Mouse (Mus musculus) hindbrain, embryonic 15.5 days (tissue): ENCODE measurements around the gene Rassf5. TPM values are rescaled to one million over a fixed set of nuclear protein-coding genes. Genes with fewer than 3 reads are reported as not detected.
"Not testable (repeated sequence)": the region's sequence is repeated elsewhere in the genome, so short reads cannot be mapped to it uniquely, and the experiment has no call there.

Source experiments
- ATAC-seq: fragments of 200-750 bp; cut with Nextera tagmentation; 2 replicates; pipeline ENCODE4 v1.8.0; 2017; ENCODE audit warnings: low read depth, moderate number of reproducible peaks, moderate TSS enrichment; ENCODE audit not compliant: low FRiP score
- H3K27ac ChIP-seq: fragments of 300-500 bp; sonication (generic); replicated peaks from 2 replicates; pipeline ENCODE4 v1.5.1; 2015; ENCODE audit warnings: mild to moderate bottlenecking, inconsistent platforms
- H3K27me3 ChIP-seq: fragments of 300-500 bp; sonication (generic); 2 replicates; pipeline ENCODE4 v1.6.1; 2015; ENCODE audit warnings: control low read depth, inconsistent platforms
- H3K36me3 ChIP-seq: fragments of 300-500 bp; sonication (generic); 2 replicates; pipeline ENCODE4 v1.6.1; 2015; ENCODE audit warnings: control low read depth, inconsistent platforms
- H3K4me1 ChIP-seq: fragments of 300-500 bp; sonication (generic); replicated peaks from 2 replicates; pipeline ENCODE4 v1.6.1; 2015; ENCODE audit warnings: control low read depth, inconsistent platforms
- H3K4me2 ChIP-seq: fragments of 300-500 bp; sonication (generic); 2 replicates; pipeline ENCODE4 v1.6.1; 2015; ENCODE audit warnings: moderate library complexity, mild to moderate bottlenecking, inconsistent platforms
- H3K4me3 ChIP-seq: fragments of 300-500 bp; sonication (generic); 2 replicates; pipeline ENCODE4 v1.5.1; 2015; ENCODE audit warnings: mild to moderate bottlenecking, inconsistent platforms
- H3K9ac ChIP-seq: fragments of 300-500 bp; sonication (generic); 2 replicates; pipeline ENCODE4 v1.6.1; 2015; ENCODE audit warnings: inconsistent platforms
- H3K9me3 ChIP-seq: fragments of 300-500 bp; sonication (generic); 2 replicates; pipeline ENCODE4 v1.6.1; 2016; ENCODE audit warnings: control low read depth, inconsistent platforms
- WGBS: fragments of 180-500 bp; shearing (Covaris S2); methylation state at CpG from one replicate; pipeline ENCODE4 v1.1.7; 2015; 5-methylcytosine and 5-hydroxymethylcytosine counted together
- polyA plus RNA-seq: library from polyadenylated mRNA; unstranded; fragments of >200 nt; fragmentation: Nextera tagmentation; extraction: Ambion mirVana; gene quantifications from 2 replicates; pipeline ENCODE4 v1.2.1, GENCODE M21; 2015

Gene Rassf5
- polyA plus RNA-seq, 1 experiment from 2014 or later, result 4.8 TPM

- Histone ChIP-seq H3K9ac (no peak overlapping the region), H3K27me3 (no peaks in the 10 kb centered on the region), H3K4me1 (no peaks in the 10 kb centered on the region), H3K9me3 (no peaks in the 10 kb centered on the region), H3K27ac (no peak overlapping the region), H3K36me3 (peaks cover 90% of the 10 kb centered on the region), H3K4me2 (no peak overlapping the region), H3K4me3 (no peak overlapping the region)
- WGBS, result 93% methylated on average over 10 of the region's 10 CpGs
- ATAC-seq, result no peak
Observed at GRCm38 (mm10) chr1:131167612-131168011, 77.4 kb downstream of the Rassf5 start.

GRCm38 (mm10) chr1:131164427-131164826 is 80.6 kb downstream of the Rassf5 start:
- H3K27ac ChIP-seq, result no peak overlapping the region
- no peaks in the 10 kb centered on the region for H3K4me1 ChIP-seq
- H3K4me2 ChIP-seq, result no peak overlapping the region
- H3K9me3 ChIP-seq, result no peaks in the 10 kb centered on the region
- no peak overlapping the region for H3K4me3 ChIP-seq
- peaks cover 80% of the 10 kb centered on the region for H3K36me3 ChIP-seq
- no peak overlapping the region for H3K9ac ChIP-seq
- H3K27me3 ChIP-seq, result no peaks in the 10 kb centered on the region
- 93% methylated on average over 6 of the region's 6 CpGs for WGBS
- ATAC-seq, result no peak

GRCm38 (mm10) chr1:131161091-131161490 is 84.0 kb downstream of the Rassf5 start:
- H3K9ac ChIP-seq, result no peak overlapping the region
- H3K9me3 ChIP-seq, result no peaks in the 10 kb centered on the region
- H3K4me3 ChIP-seq, result no peak overlapping the region
- H3K4me1 ChIP-seq, result no peaks in the 10 kb centered on the region
- H3K27me3 ChIP-seq, result no peaks in the 10 kb centered on the region
- H3K4me2 ChIP-seq, result no peak overlapping the region
- no peak for ATAC-seq
- 90% methylated on average over 11 of the region's 11 CpGs for WGBS
- peaks cover 61% of the 10 kb centered on the region for H3K36me3 ChIP-seq
- H3K27ac ChIP-seq, result no peak overlapping the region

GRCm38 (mm10) chr1:131159573-131160327 is 85.3 kb downstream of the Rassf5 start:
- not testable (repeated sequence) for H3K4me1 ChIP-seq, H3K9ac ChIP-seq, H3K27ac ChIP-seq, H3K9me3 ChIP-seq, H3K27me3 ChIP-seq, H3K4me2 ChIP-seq, H3K4me3 ChIP-seq, ATAC-seq
- WGBS, result 97% methylated on average over 3 of the region's 3 CpGs
- H3K36me3 ChIP-seq, result peaks cover 49% of the 10 kb centered on the region

- Histone ChIP-seq H3K4me3 (no peak overlapping the region), H3K9ac (no peak overlapping the region), H3K36me3 (peaks cover 13% of the 10 kb centered on the region), H3K4me2 (no peak overlapping the region), H3K27ac (no peak overlapping the region), H3K9me3 (no peaks in the 10 kb centered on the region), H3K4me1 (peaks cover 22% of the 10 kb centered on the region), H3K27me3 (0 out of 2 replicates have a peak, but pooled peaks cover 4% of the 10 kb centered on the region)
- no peak for ATAC-seq
- 60% methylated on average over 2 of the region's 2 CpGs for WGBS
Observed at GRCm38 (mm10) chr1:131155456-131155855, 89.6 kb downstream of the Rassf5 start.

GRCm38 (mm10) chr1:131153018-131153629 is 91.9 kb downstream of the Rassf5 start, which contains the start of gene Eif2d:
Eif2d (plus strand) TSS chr1:131153181.
- Histone ChIP-seq H3K36me3 (0 out of 2 replicates have a peak, but pooled peaks cover 3% of the 10 kb centered on the region), H3K4me2 (peak within 1 kb of the TSS; percentile 84), H3K4me1 (peaks cover 22% of the 10 kb centered on the region), H3K9me3 (no peaks in the 10 kb centered on the region), H3K27ac (peak within 1 kb of the TSS; percentile 69), H3K9ac (peak within 1 kb of the TSS; percentile 72), H3K27me3 (0 out of 2 replicates have a peak, but pooled peaks cover 4% of the 10 kb centered on the region), H3K4me3 (peak within 1 kb of the TSS; percentile 75)
- WGBS, result 2% methylated on average over 27 of the region's 27 CpGs
- peak; percentile 99 for ATAC-seq

- H3K9me3 ChIP-seq, result no peaks in the 10 kb centered on the region
- H3K4me1 ChIP-seq, result peaks cover 12% of the 10 kb centered on the region
- ATAC-seq, result no peak
- no peak overlapping the region for H3K4me3 ChIP-seq
- H3K4me2 ChIP-seq, result no peak overlapping the region
- H3K9ac ChIP-seq, result no peak overlapping the region
- WGBS, result 72% methylated on average over 1 of the region's 1 CpGs
- H3K27me3 ChIP-seq, result 0 out of 2 replicates have a peak, but pooled peaks cover 4% of the 10 kb centered on the region
- H3K27ac ChIP-seq, result no peak overlapping the region
- H3K36me3 ChIP-seq, result no peaks in the 10 kb centered on the region
Observed at GRCm38 (mm10) chr1:131149496-131149895, 95.6 kb downstream of the Rassf5 start.

- no peak for ATAC-seq
- Histone ChIP-seq H3K9me3 (no peaks in the 10 kb centered on the region), H3K27me3 (no peaks in the 10 kb centered on the region), H3K4me2 (no peak overlapping the region), H3K36me3 (no peaks in the 10 kb centered on the region), H3K4me3 (no peak overlapping the region), H3K9ac (no peak overlapping the region), H3K4me1 (no peaks in the 10 kb centered on the region), H3K27ac (no peak overlapping the region)
- WGBS, result 92% methylated on average over 3 of the region's 3 CpGs
Observed at GRCm38 (mm10) chr1:131146181-131146614, 98.9 kb downstream of the Rassf5 start.

GRCm38 (mm10) chr1:131145222-131145621 is 99.8 kb downstream of the Rassf5 start:
- H3K9me3 ChIP-seq, H3K36me3 ChIP-seq, H3K27ac ChIP-seq, H3K4me2 ChIP-seq, H3K27me3 ChIP-seq, H3K4me3 ChIP-seq, ATAC-seq, H3K4me1 ChIP-seq, H3K9ac ChIP-seq: not testable (repeated sequence)
- 93% methylated on average over 3 of the region's 3 CpGs for WGBS

- H3K4me3 ChIP-seq, result no peak overlapping the region
- ATAC-seq, result no peak
- no peaks in the 10 kb centered on the region for H3K27me3 ChIP-seq
- no peak overlapping the region for H3K4me2 ChIP-seq
- peaks cover 8% of the 10 kb centered on the region for H3K4me1 ChIP-seq
- H3K36me3 ChIP-seq, result no peaks in the 10 kb centered on the region
- WGBS, result 88% methylated on average over 1 of the region's 1 CpGs
- no peaks in the 10 kb centered on the region for H3K9me3 ChIP-seq
- no peak overlapping the region for H3K27ac ChIP-seq
- no peak overlapping the region for H3K9ac ChIP-seq
Observed at GRCm38 (mm10) chr1:131142472-131142871, 102.6 kb downstream of the Rassf5 start.

- Histone ChIP-seq H3K4me3 (no peak overlapping the region), H3K27me3 (no peaks in the 10 kb centered on the region), H3K36me3 (no peaks in the 10 kb centered on the region), H3K4me2 (no peak overlapping the region), H3K4me1 (peaks cover 17% of the 10 kb centered on the region), H3K27ac (no peak overlapping the region), H3K9ac (no peak overlapping the region), H3K9me3 (no peaks in the 10 kb centered on the region)
- WGBS, result 64% methylated on average over 2 of the region's 2 CpGs
- ATAC-seq, result no peak
Observed at GRCm38 (mm10) chr1:131141449-131141848, 103.6 kb downstream of the Rassf5 start.
